Mouse (Mus musculus) myocyte (in vitro differentiated cells): ENCODE measurements at regions not wholly inside any gene's neighbourhood (a gene's known extent, or its start where the extent isn't known, plus 50 kb on each side); places are given as distances from the start of the nearest gene placed in this dataset.

Source experiments
- H3K27me3 ChIP-seq: one replicate; pipeline ENCODE4 v1.6.1; 2011; ENCODE audit not compliant: control insufficient read depth, insufficient read depth, insufficient read length
- H3K36me3 ChIP-seq: one replicate; pipeline ENCODE4 v1.6.1; 2011; ENCODE audit not compliant: control insufficient read depth, insufficient read depth
- H3K4me2 ChIP-seq: one replicate; pipeline ENCODE4 v1.6.1; 2011; ENCODE audit warnings: low read depth, control low read depth
- H3K4me3 ChIP-seq: one replicate; pipeline ENCODE4 v1.5.1; 2011; ENCODE audit warnings: mild to moderate bottlenecking, control low read depth, moderate library complexity
- H3K79me2 ChIP-seq: one replicate; pipeline ENCODE4 v1.6.1; 2011; ENCODE audit not compliant: control insufficient read depth, insufficient read depth
- H3ac ChIP-seq: one replicate; pipeline ENCODE4 v1.6.1; 2011; ENCODE audit not compliant: control insufficient read depth, insufficient read length
- CEBPB ChIP-seq: IDR thresholded peaks from 2 replicates; pipeline ENCODE4 v1.6.1; 2011; ENCODE audit warnings: mild to moderate bottlenecking, moderate library complexity; ENCODE audit not compliant: poor library complexity, insufficient read depth, severe bottlenecking
- E2F4 ChIP-seq: IDR thresholded peaks from one replicate; pipeline ENCODE4 v1.6.1; 2011; ENCODE audit warnings: mild to moderate bottlenecking, control low read depth, moderate library complexity; ENCODE audit not compliant: insufficient read depth
- MAX ChIP-seq: IDR thresholded peaks from one replicate; pipeline ENCODE4 v1.6.1; 2011; ENCODE audit warnings: low read depth, mild to moderate bottlenecking, control low read depth
- MYOD1 ChIP-seq, 3 experiments: IDR thresholded peaks; one replicate each; pipeline ENCODE4 v1.6.1; 2011; ENCODE audit warnings: control low read depth in 2 of 3, low read depth in 2 of 3, mild to moderate bottlenecking in 2 of 3, moderate library complexity in 1 of 3; ENCODE audit not compliant: insufficient read length in 2 of 3, control insufficient read depth in 1 of 3
- MYOG ChIP-seq, 3 experiments: IDR thresholded peaks; one replicate each; pipeline ENCODE4 v1.6.1; 2011; ENCODE audit warnings: control low read depth in 2 of 3, low read depth in 2 of 3, mild to moderate bottlenecking in 2 of 3; ENCODE audit not compliant: insufficient read length in 2 of 3, control insufficient read depth in 1 of 3, insufficient read depth in 1 of 3
- POLR2A ChIP-seq: IDR thresholded peaks from one replicate; pipeline ENCODE4 v1.6.1; 2011; ENCODE audit warnings: low read depth, mild to moderate bottlenecking, control low read depth, moderate library complexity; ENCODE audit not compliant: insufficient read length
- POLR2AphosphoS2 ChIP-seq: IDR thresholded peaks from one replicate; pipeline ENCODE4 v1.6.1; 2011; ENCODE audit warnings: low read depth, control low read depth; ENCODE audit not compliant: insufficient read length
- REST ChIP-seq: IDR thresholded peaks from one replicate; pipeline ENCODE4 v1.6.1; 2011; ENCODE audit warnings: mild to moderate bottlenecking, control low read depth, moderate library complexity; ENCODE audit not compliant: insufficient read depth, insufficient read length
- SRF ChIP-seq: IDR thresholded peaks from one replicate; pipeline ENCODE4 v1.6.1; 2011; ENCODE audit warnings: low read depth; ENCODE audit not compliant: control insufficient read depth, insufficient read length
- TCF12 ChIP-seq: IDR thresholded peaks from one replicate; pipeline ENCODE4 v1.6.1; 2011; ENCODE audit warnings: mild to moderate bottlenecking, control low read depth; ENCODE audit not compliant: poor library complexity, insufficient read depth, severe bottlenecking
- TCF3 ChIP-seq: IDR thresholded peaks from one replicate; pipeline ENCODE4 v1.6.1; 2011; ENCODE audit warnings: low read depth, control low read depth; ENCODE audit not compliant: insufficient read length
- USF1 ChIP-seq: IDR thresholded peaks from one replicate; pipeline ENCODE4 v1.6.1; 2011; ENCODE audit warnings: low read depth, mild to moderate bottlenecking, control low read depth, moderate library complexity

GRCm38 (mm10) chr13:46096968-46097367 is 132.2 kb upstream of the Atxn1 start:
- Histone ChIP-seq H3ac (no peak overlapping the region), H3K27me3 (no peaks in the 10 kb centered on the region), H3K4me3 (no peak overlapping the region), H3K36me3 (no peaks in the 10 kb centered on the region), H3K4me2 (no peak overlapping the region), H3K79me2 (no peaks in the 10 kb centered on the region)
- peak; percentile 84 for TF ChIP-seq REST
- TF ChIP-seq MYOD1 (IDR thresholded peaks at IDR 0.05; ENCODE audit: control insufficient read depth in 1 of 3, insufficient read length in 2 of 3, low read depth in 2 of 3) = no peak

- Histone ChIP-seq H3K27me3 (no peaks in the 10 kb centered on the region), H3ac (no peak overlapping the region), H3K4me2 (no peak overlapping the region), H3K4me3 (no peak overlapping the region), H3K79me2 (no peaks in the 10 kb centered on the region), H3K36me3 (no peaks in the 10 kb centered on the region)
- no peak for TF ChIP-seq USF1
- TF ChIP-seq CEBPB = no peak
- TF ChIP-seq TCF12 = no peak
- TF ChIP-seq MYOG (IDR thresholded peaks at IDR 0.05; ENCODE audit: control insufficient read depth in 1 of 3, insufficient read depth in 1 of 3, insufficient read length in 2 of 3, low read depth in 2 of 3) = no peak
- TF ChIP-seq POLR2AphosphoS2 = no peak
- no peak for TF ChIP-seq POLR2A
- no peak for TF ChIP-seq MYOD1 (IDR thresholded peaks at IDR 0.05; ENCODE audit: control insufficient read depth in 1 of 3, insufficient read length in 2 of 3, low read depth in 2 of 3)
- TF ChIP-seq REST = no peak
- TF ChIP-seq MAX = no peak
- TF ChIP-seq E2F4 = no peak
- TF ChIP-seq SRF = no peak
- TF ChIP-seq TCF3 = no peak
Measured at GRCm38 (mm10) chr13:46096416-46096815, 131.6 kb upstream of the Atxn1 start.

GRCm38 (mm10) chr13:46092787-46093186 is 128.0 kb upstream of the Atxn1 start:
- TF ChIP-seq TCF12 (no peak), SRF (no peak), E2F4 (no peak), POLR2A (no peak), REST (no peak), MYOG (IDR thresholded peaks at IDR 0.05; ENCODE audit: control insufficient read depth in 1 of 3, insufficient read depth in 1 of 3, insufficient read length in 2 of 3, low read depth in 2 of 3) (no peak), POLR2AphosphoS2 (no peak), MYOD1 (IDR thresholded peaks at IDR 0.05; ENCODE audit: control insufficient read depth in 1 of 3, insufficient read length in 2 of 3, low read depth in 2 of 3) (no peak), USF1 (no peak), TCF3 (no peak), MAX (no peak), CEBPB (no peak)
- H3K36me3 ChIP-seq = no peaks in the 10 kb centered on the region
- H3K79me2 ChIP-seq = no peaks in the 10 kb centered on the region
- H3K27me3 ChIP-seq = no peaks in the 10 kb centered on the region
- H3K4me2 ChIP-seq = no peak overlapping the region
- H3K4me3 ChIP-seq = no peak overlapping the region
- no peak overlapping the region for H3ac ChIP-seq

GRCm38 (mm10) chr13:46091109-46091508 is 126.3 kb upstream of the Atxn1 start:
- Histone ChIP-seq H3ac (no peak overlapping the region), H3K27me3 (no peaks in the 10 kb centered on the region), H3K36me3 (no peaks in the 10 kb centered on the region), H3K79me2 (no peaks in the 10 kb centered on the region), H3K4me2 (no peak overlapping the region), H3K4me3 (no peak overlapping the region)
- no peak for TF ChIP-seq USF1
- no peak for TF ChIP-seq MYOG (IDR thresholded peaks at IDR 0.05; ENCODE audit: control insufficient read depth in 1 of 3, insufficient read depth in 1 of 3, insufficient read length in 2 of 3, low read depth in 2 of 3)
- no peak for TF ChIP-seq SRF
- TF ChIP-seq POLR2A = no peak
- TF ChIP-seq CEBPB = no peak
- no peak for TF ChIP-seq POLR2AphosphoS2
- TF ChIP-seq REST = no peak
- TF ChIP-seq MYOD1 (IDR thresholded peaks at IDR 0.05; ENCODE audit: control insufficient read depth in 1 of 3, insufficient read length in 2 of 3, low read depth in 2 of 3) = no peak
- no peak for TF ChIP-seq TCF3
- no peak for TF ChIP-seq E2F4
- no peak for TF ChIP-seq MAX
- TF ChIP-seq TCF12 = no peak

- Histone ChIP-seq H3K79me2 (no peaks in the 10 kb centered on the region), H3ac (no peak overlapping the region), H3K4me2 (no peak overlapping the region), H3K27me3 (no peaks in the 10 kb centered on the region), H3K4me3 (no peak overlapping the region), H3K36me3 (no peaks in the 10 kb centered on the region)
- TF ChIP-seq REST (no peak), TCF3 (no peak), POLR2AphosphoS2 (no peak), CEBPB (no peak), POLR2A (no peak), E2F4 (no peak), MAX (no peak), MYOG (IDR thresholded peaks at IDR 0.05; ENCODE audit: control insufficient read depth in 1 of 3, insufficient read depth in 1 of 3, insufficient read length in 2 of 3, low read depth in 2 of 3) (no peak), TCF12 (no peak), MYOD1 (IDR thresholded peaks at IDR 0.05; ENCODE audit: control insufficient read depth in 1 of 3, insufficient read length in 2 of 3, low read depth in 2 of 3) (no peak), USF1 (no peak)
Measured at GRCm38 (mm10) chr13:46088237-46088636, 123.4 kb upstream of the Atxn1 start.
